Comparison of ENCODE assay signal across 9 mouse cellular contexts in the genomic region with DNA sequence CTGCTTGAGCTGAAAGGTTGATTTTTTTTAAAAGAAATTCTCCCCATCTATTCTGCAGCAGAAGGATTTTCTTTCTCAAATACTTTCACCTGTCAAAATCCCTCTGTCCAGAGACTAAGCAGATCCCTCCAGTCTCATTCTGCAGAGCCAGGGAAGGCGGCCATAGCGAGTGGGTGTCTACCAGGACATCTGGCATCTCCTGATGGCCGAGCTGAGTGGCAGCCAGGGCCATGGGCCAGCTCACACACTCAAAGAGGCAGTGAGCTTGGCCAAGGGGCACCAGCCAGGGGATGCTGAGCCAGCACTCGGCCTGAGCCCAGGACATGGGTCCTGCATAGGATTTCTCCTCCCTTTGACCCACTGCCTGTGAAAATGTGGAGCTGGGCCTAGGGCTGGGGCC.
DNase-seq lines count a peak whose midpoint lies in the region; ATAC-seq lines count a peak whose summit lies in the region.
"Had no signal": no experiment of that assay in that cellular context is flagged by ENCODE, and none has a peak within 500 bp of the region (broad histone marks: within the 10 kb centered on the region; RNA-seq: fewer than 3 reads in every experiment).

No protein-coding gene starts in this region.

- H3K9ac ChIP-seq in hindbrain, embryonic 15.5 days: no peak overlapping the region
- H3K9ac ChIP-seq in hindbrain, embryonic 12.5 days: no peak overlapping the region
- H3K9ac ChIP-seq in forebrain, embryonic 13.5 days: no peak overlapping the region

- DNase-seq in cerebellum, adult 8-10 months: peak; percentile 82
- peak; percentile 37 to 67 for DNase-seq in gastrocnemius, postnatal 4 days (ENCODE audit: low spot score in 2 of 2)
- DNase-seq in left cerebral cortex, adult 18-20 months (ENCODE audit: low spot score in 2 of 2): peak; percentile 28 to 54
- DNase-seq in B cell, adult 2 months: no peak

- no peak overlapping the region for H3K27ac ChIP-seq in hindbrain, embryonic 15.5 days (replicated peaks)
- no peak overlapping the region for H3K27ac ChIP-seq in hindbrain, embryonic 12.5 days
- no peak overlapping the region for H3K27ac ChIP-seq in forebrain, embryonic 13.5 days
- H3K27ac ChIP-seq: macrophage had no signal

- H3K4me2 ChIP-seq in hindbrain, embryonic 15.5 days: no peak overlapping the region
- no peak overlapping the region for H3K4me2 ChIP-seq in hindbrain, embryonic 12.5 days (replicated peaks)
- H3K4me2 ChIP-seq in forebrain, embryonic 13.5 days: no peak overlapping the region

- H3K4me1 ChIP-seq in hindbrain, embryonic 15.5 days (replicated peaks): no peaks in the 10 kb centered on the region
- H3K4me1 ChIP-seq in hindbrain, embryonic 12.5 days: no peaks in the 10 kb centered on the region
- H3K4me1 ChIP-seq in forebrain, embryonic 13.5 days: peaks cover 5% of the 10 kb centered on the region; the same call in 1 of the 2 replicates

- H3K9me3 ChIP-seq in hindbrain, embryonic 15.5 days: no peaks in the 10 kb centered on the region
- H3K9me3 ChIP-seq in hindbrain, embryonic 12.5 days (replicated peaks): no peaks in the 10 kb centered on the region
- H3K9me3 ChIP-seq in forebrain, embryonic 13.5 days (replicated peaks): no peaks in the 10 kb centered on the region

- H3K36me3 ChIP-seq in hindbrain, embryonic 15.5 days: no peaks in the 10 kb centered on the region
- no peaks in the 10 kb centered on the region for H3K36me3 ChIP-seq in hindbrain, embryonic 12.5 days
- no peaks in the 10 kb centered on the region for H3K36me3 ChIP-seq in forebrain, embryonic 13.5 days (ENCODE audit: poor library complexity, severe bottlenecking)

- H3K27me3 ChIP-seq in hindbrain, embryonic 15.5 days: no peaks in the 10 kb centered on the region
- no peaks in the 10 kb centered on the region for H3K27me3 ChIP-seq in hindbrain, embryonic 12.5 days
- H3K27me3 ChIP-seq in forebrain, embryonic 13.5 days: no peaks in the 10 kb centered on the region; the same call in 1 of the 2 replicates

- peak; percentile 68 for ATAC-seq in hindbrain, embryonic 15.5 days (ENCODE audit: low FRiP score, low read depth)
- ATAC-seq in hindbrain, embryonic 12.5 days (ENCODE audit: low FRiP score): no peak
- no peak for ATAC-seq in inflammation-experienced regulatory T-cells, adult 6 months
- no peak for ATAC-seq in forebrain, embryonic 13.5 days

- no peak overlapping the region for H3K4me3 ChIP-seq in hindbrain, embryonic 15.5 days
- H3K4me3 ChIP-seq in hindbrain, embryonic 12.5 days: no peak overlapping the region
- H3K4me3 ChIP-seq in forebrain, embryonic 13.5 days: no peak overlapping the region

- WGBS in hindbrain, embryonic 15.5 days: 67% methylated on average over 4 of the region's 4 CpGs
- 73% methylated on average over 4 of the region's 4 CpGs for WGBS in hindbrain, embryonic 12.5 days
- WGBS in forebrain, embryonic 13.5 days: 79% methylated on average over 4 of the region's 4 CpGs

Comparison
In these comparisons a context has a peak if more than half of its experiments do, and no peak if none do; other contexts are left out.
1. DNase-seq: peak in cerebellum, adult 8-10 months (single experiment), gastrocnemius, postnatal 4 days (2 of 2) and left cerebral cortex, adult 18-20 months (2 of 2); none in B cell, adult 2 months (0 of 2).